Mouse (Mus musculus) testis, adult 2 months (tissue): ENCODE measurements around the gene Rp2. TPM values are rescaled to one million over a fixed set of nuclear protein-coding genes. Genes with fewer than 3 reads are reported as not detected.
"Not testable (repeated sequence)": the region's sequence is repeated elsewhere in the genome, so short reads cannot be mapped to it uniquely, and the experiment has no call there.

Experiments used
- H3K27ac ChIP-seq: fragments of 200-500 bp; 2 replicates; pipeline ENCODE4 v1.5.1; 2012; ENCODE audit warnings: low read depth, low read length; ENCODE audit not compliant: control insufficient read depth, insufficient read depth
- H3K27me3 ChIP-seq: fragments of 200-500 bp; 2 replicates; pipeline ENCODE4 v1.6.1; 2012; ENCODE audit warnings: mild to moderate bottlenecking, low read length, moderate library complexity; ENCODE audit not compliant: control insufficient read depth, insufficient read depth
- H3K36me3 ChIP-seq: fragments of 200-500 bp; 2 replicates; pipeline ENCODE4 v1.6.1; 2012; ENCODE audit warnings: mild to moderate bottlenecking, low read length; ENCODE audit not compliant: control insufficient read depth, insufficient read depth
- H3K4me1 ChIP-seq: fragments of 200-500 bp; 2 replicates; pipeline ENCODE4 v1.6.1; 2012; ENCODE audit warnings: low read length; ENCODE audit not compliant: control insufficient read depth, insufficient read depth
- H3K4me3 ChIP-seq: fragments of 200-500 bp; 2 replicates; pipeline ENCODE4 v1.5.1; 2012; ENCODE audit warnings: low read depth, mild to moderate bottlenecking, low read length, moderate library complexity, mixed read lengths; ENCODE audit not compliant: control insufficient read depth
- CTCF ChIP-seq: fragments of 200-500 bp; IDR thresholded peaks from 2 replicates; pipeline ENCODE4 v1.5.1; 2012; ENCODE audit warnings: low read depth, mild to moderate bottlenecking, inconsistent platforms, low read length, moderate library complexity; ENCODE audit not compliant: control insufficient read depth, insufficient read depth, insufficient replicate concordance
- POLR2A ChIP-seq: fragments of 200-500 bp; IDR thresholded peaks from 2 replicates; pipeline ENCODE4 v1.6.1; 2012; ENCODE audit warnings: low read depth, mild to moderate bottlenecking, inconsistent platforms, low read length, moderate library complexity; ENCODE audit not compliant: control insufficient read depth
- polyA plus RNA-seq: library from polyadenylated mRNA; depleted of rRNA; stranded (reverse); fragments of >200 nt; gene quantifications from 2 replicates; pipeline ENCODE4 v1.2.3, GENCODE M21; 2012; rRNA removed

Rp2 gene
- polyA plus RNA-seq = 26.2 and 31.5 TPM in 2 replicates

DNA sequence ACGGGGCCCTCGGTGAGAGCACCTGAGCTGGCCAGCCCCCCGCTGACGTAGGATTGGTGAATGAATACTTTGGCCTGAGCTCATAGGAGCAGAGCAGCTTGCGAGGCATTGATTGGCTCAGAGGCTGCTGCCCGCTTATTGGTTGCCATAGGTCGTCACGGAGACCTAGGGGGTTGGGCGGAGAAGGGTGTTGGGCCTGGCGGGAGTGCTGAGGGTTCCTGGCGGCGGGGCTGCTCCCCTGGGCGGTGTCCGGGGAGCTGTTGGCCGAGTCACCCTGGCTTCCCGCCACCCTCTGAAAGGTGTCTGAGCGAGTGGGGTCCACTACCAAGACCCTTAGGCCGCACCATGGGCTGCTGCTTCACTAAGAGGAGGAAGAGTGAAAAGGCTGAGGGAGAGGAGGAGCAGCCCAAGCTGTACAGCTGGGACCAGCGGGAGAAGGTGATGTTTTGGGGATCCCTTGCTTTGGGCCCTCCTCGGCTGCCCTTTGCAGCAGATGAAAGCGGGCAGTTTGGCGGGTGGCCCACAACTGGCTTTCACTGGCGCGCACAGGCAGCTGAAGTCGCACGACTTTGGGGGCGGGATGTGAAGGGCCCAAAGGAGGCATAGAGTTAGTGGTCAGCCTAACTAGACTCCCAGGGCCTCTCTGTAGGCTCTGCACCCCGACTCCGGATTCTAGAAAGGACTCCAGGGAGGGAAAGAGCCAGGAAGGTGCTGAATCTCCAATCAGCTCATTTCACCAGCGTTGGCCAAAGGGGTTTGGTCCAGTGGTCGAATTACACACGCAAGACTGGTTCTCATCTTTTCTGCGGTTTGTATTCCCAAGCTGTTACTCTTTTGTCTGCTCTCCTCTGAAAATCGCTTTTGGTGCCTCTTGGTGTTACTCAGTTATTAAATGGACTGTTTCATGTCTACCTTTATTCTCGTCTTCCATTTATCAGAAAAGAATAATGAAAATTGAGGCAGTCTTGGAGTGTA, at the start of gene Rp2:
Gene Rp2, plus strand, starts transcription at position 91 of the 975 bp plus-strand sequence.
- peak within 1 kb of the TSS; percentile 84 for H3K27ac ChIP-seq
- no peaks in the 10 kb centered on the region for H3K27me3 ChIP-seq
- H3K36me3 ChIP-seq = no peaks in the 10 kb centered on the region
- no peak for TF ChIP-seq CTCF
- no peak; the same call in 1 of the 2 replicates for TF ChIP-seq POLR2A
- peak within 1 kb of the TSS; percentile 94 for H3K4me3 ChIP-seq
- no peaks in the 10 kb centered on the region for H3K4me1 ChIP-seq

DNA sequence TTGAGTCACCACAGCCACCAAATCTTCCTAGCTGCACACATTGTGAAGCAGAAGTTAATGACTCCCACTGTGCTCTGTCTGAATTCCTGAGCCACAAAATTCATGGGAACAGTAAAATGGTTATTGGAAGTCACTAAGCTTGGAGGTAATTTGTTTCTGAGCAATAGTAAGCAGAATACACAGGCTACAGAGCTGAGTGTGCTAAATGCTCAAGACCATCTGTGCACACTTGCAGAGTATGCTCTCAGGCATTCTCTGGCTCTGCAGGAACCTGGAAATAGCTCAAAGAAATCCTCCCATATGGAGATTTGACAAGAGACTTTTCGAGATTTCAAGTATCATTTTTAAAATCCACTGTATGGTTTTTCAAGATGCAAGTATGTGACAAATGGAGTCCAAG, 31.5 kb upstream of the Rp2 start:
- Histone ChIP-seq H3K36me3 (no peaks in the 10 kb centered on the region), H3K4me3 (no peak overlapping the region), H3K4me1 (no peaks in the 10 kb centered on the region), H3K27me3 (no peaks in the 10 kb centered on the region), H3K27ac (no peak overlapping the region)
- no peak for TF ChIP-seq CTCF
- no peak for TF ChIP-seq POLR2A

DNA sequence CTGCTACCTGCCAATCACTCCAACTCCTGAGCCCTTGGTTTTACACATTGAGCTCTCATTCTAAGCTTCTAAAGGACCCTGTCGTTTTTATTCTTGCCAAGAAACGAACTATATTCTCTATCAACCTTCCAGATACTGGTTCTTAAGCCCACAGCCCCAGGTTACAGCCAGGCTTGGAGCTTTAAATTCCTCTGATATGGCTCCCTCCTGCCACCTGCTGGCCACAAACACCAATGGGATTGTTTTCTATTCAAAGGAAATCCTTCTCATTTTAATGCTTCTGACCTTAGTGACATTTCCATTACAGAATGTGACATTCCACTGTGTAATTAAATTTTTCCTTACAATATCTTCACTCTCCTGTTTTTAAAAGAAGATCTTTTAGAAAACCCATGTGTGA, 28.6 kb upstream of the Rp2 start:
- H3K27ac ChIP-seq = no peak overlapping the region
- no peaks in the 10 kb centered on the region for H3K27me3 ChIP-seq
- no peak for TF ChIP-seq CTCF
- no peak for TF ChIP-seq POLR2A
- no peak overlapping the region for H3K4me3 ChIP-seq
- H3K4me1 ChIP-seq = no peaks in the 10 kb centered on the region
- no peaks in the 10 kb centered on the region for H3K36me3 ChIP-seq

DNA sequence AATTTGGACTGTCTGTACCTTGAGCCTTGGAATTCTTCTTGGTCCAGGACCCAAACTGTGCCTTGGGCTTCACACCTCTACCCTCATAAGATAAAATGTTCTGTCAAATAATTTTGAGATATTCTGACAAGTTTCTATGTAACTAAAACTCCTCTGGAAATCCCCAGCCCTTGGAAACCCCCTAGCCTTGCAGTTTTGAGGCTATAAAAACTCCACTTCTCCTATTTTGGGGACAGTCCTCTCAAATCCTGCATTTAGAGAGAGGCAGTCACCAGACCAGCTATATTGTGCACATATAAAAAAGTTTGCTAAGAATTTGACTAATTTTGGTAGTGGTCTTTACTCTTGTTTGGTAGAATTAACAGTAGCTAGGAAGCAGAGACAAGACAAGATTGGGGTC, 19.3 kb upstream of the Rp2 start:
- Histone ChIP-seq H3K27me3 (no peaks in the 10 kb centered on the region), H3K36me3 (no peaks in the 10 kb centered on the region), H3K27ac (no peak overlapping the region), H3K4me3 (no peak overlapping the region), H3K4me1 (no peaks in the 10 kb centered on the region)
- TF ChIP-seq POLR2A = no peak
- no peak for TF ChIP-seq CTCF

DNA sequence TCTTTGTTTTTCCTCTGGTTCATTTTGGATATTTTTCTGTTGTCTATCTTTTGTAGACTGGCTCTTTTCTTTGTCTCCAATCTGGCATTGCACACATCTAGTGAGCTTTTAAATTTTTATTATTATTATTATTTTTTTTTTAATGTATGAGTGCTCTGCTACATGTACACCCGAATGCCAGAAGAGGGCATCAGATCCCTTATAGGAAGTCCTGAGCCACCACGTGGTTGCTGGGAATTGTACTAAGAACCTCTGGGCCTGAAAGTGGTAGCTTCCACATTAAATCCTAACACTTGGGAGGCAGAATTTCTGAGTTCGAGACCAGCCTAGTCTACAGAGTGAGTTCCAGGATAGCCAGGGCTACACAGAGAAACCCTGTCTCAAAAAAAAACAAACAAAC, 17.9 kb upstream of the Rp2 start:
- no peaks in the 10 kb centered on the region for H3K36me3 ChIP-seq
- H3K27me3 ChIP-seq = no peaks in the 10 kb centered on the region
- H3K4me3 ChIP-seq = no peak overlapping the region
- H3K27ac ChIP-seq = no peak overlapping the region
- TF ChIP-seq CTCF (no peak), POLR2A (no peak)
- no peaks in the 10 kb centered on the region for H3K4me1 ChIP-seq

DNA sequence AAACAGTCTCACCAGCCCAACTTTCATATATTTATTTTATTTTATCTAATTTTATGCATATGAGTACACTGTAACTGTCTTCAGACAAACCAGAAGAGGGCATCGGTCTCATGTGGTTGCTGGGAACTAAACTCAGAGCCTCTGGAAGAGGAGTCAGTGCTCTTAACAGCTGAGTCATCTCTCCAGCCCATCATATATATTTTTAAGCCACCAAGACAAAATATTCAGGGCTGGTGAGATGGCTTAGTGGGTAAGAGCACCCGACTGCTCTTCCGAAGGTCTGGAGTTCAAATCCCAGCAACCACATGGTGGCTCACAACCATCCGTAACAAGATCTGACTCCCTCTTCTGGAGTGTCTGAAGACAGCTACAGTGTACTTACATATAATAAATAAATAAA, 14.0 kb upstream of the Rp2 start:
- H3K4me3 ChIP-seq, H3K27ac ChIP-seq, H3K36me3 ChIP-seq, H3K4me1 ChIP-seq, H3K27me3 ChIP-seq: not testable (repeated sequence)

DNA sequence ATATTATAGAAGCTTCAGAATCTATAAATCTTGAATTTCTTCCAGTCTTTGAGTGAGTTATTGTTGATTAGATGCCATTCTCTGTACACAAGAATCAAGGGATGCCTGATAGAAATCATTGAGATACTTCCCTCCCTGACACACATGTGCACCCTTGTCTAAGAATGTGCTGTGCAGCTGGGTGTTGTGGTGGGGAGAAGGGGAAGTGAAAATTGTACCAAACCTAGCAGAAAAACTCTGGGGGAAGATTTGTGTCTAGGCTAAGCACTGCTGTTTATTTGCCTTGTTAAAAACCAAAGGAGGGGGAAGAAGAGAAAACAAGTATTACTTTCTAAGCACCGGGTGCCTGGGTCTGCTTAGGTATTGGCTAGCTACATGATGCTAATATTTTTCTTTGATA, 9.0 kb upstream of the Rp2 start:
- Histone ChIP-seq H3K27me3 (no peaks in the 10 kb centered on the region), H3K4me3 (no peak overlapping the region), H3K4me1 (no peaks in the 10 kb centered on the region), H3K27ac (no peak overlapping the region), H3K36me3 (no peaks in the 10 kb centered on the region)
- TF ChIP-seq CTCF (no peak), POLR2A (no peak)
